Mouse (Mus musculus) embryonic facial prominence, embryonic 11.5 days (tissue): ENCODE results near the gene Scrn1. TPM values are rescaled to one million over a fixed set of nuclear protein-coding genes. Genes with fewer than 3 reads are reported as not detected.

Source experiments
- ATAC-seq: fragments of 200-750 bp; cut with Nextera tagmentation; replicated peaks from 2 replicates; pipeline ENCODE4 v1.8.0; 2017; ENCODE audit warnings: low read depth; ENCODE audit not compliant: insufficient number of reproducible peaks, low FRiP score, low TSS enrichment
- DNase-seq: peaks from one replicate; pipeline ENCODE4 v3.0.0-alpha.2; 2015; ENCODE audit warnings: low spot score
- H3K27ac ChIP-seq: fragments of 300-500 bp; sonication (generic); replicated peaks from 2 replicates; pipeline ENCODE4 v1.5.1; 2014; ENCODE audit warnings: mild to moderate bottlenecking, low read depth, low read length, control low read depth
- H3K27me3 ChIP-seq: fragments of 300-500 bp; sonication (generic); 2 replicates; pipeline ENCODE4 v1.6.1; 2014; ENCODE audit warnings: mild to moderate bottlenecking, low read length, moderate library complexity, mixed read lengths; ENCODE audit not compliant: control insufficient read depth, insufficient read depth
- H3K36me3 ChIP-seq: fragments of 300-500 bp; sonication (generic); replicated peaks from 2 replicates; pipeline ENCODE4 v1.6.1; 2014; ENCODE audit warnings: low read depth, mild to moderate bottlenecking, low read length, moderate library complexity, mixed read lengths; ENCODE audit not compliant: control insufficient read depth, insufficient read depth
- H3K4me1 ChIP-seq: fragments of 300-500 bp; sonication (generic); 2 replicates; pipeline ENCODE4 v1.6.1; 2014; ENCODE audit warnings: low read length, mixed read lengths; ENCODE audit not compliant: control insufficient read depth, insufficient read depth
- H3K4me2 ChIP-seq: fragments of 300-500 bp; sonication (generic); 2 replicates; pipeline ENCODE4 v1.6.1; 2014; ENCODE audit warnings: low read depth, mild to moderate bottlenecking, control low read depth, low read length, moderate library complexity
- H3K4me3 ChIP-seq: fragments of 300-500 bp; sonication (generic); 2 replicates; pipeline ENCODE4 v1.5.1; 2014; ENCODE audit warnings: low read depth, low read length, control low read depth
- H3K9ac ChIP-seq: fragments of 300-500 bp; sonication (generic); replicated peaks from 2 replicates; pipeline ENCODE4 v1.6.1; 2014; ENCODE audit warnings: mild to moderate bottlenecking, control low read depth, low read length
- H3K9me3 ChIP-seq: fragments of 300-500 bp; sonication (generic); replicated peaks from 2 replicates; pipeline ENCODE4 v1.6.1; 2016; ENCODE audit warnings: mild to moderate bottlenecking, low read length, inconsistent platforms, mixed read lengths; ENCODE audit not compliant: control insufficient read depth
- WGBS: fragments of 180-500 bp; shearing (Covaris S2); extraction: QIAGEN DNeasy Blood & Tissue Kit; methylation state at CpG from one replicate; pipeline ENCODE4 v1.1.7; 2014; 5-methylcytosine and 5-hydroxymethylcytosine counted together
- polyA plus RNA-seq: library from polyadenylated mRNA; unstranded; fragments of >200 nt; fragmentation: Nextera tagmentation; extraction: Ambion mirVana; gene quantifications from 2 replicates; pipeline ENCODE4 v1.2.1, GENCODE M21; 2014

Gene Scrn1
- polyA plus RNA-seq, 1 experiment from 2014 or later: 25.4 TPM

DNA sequence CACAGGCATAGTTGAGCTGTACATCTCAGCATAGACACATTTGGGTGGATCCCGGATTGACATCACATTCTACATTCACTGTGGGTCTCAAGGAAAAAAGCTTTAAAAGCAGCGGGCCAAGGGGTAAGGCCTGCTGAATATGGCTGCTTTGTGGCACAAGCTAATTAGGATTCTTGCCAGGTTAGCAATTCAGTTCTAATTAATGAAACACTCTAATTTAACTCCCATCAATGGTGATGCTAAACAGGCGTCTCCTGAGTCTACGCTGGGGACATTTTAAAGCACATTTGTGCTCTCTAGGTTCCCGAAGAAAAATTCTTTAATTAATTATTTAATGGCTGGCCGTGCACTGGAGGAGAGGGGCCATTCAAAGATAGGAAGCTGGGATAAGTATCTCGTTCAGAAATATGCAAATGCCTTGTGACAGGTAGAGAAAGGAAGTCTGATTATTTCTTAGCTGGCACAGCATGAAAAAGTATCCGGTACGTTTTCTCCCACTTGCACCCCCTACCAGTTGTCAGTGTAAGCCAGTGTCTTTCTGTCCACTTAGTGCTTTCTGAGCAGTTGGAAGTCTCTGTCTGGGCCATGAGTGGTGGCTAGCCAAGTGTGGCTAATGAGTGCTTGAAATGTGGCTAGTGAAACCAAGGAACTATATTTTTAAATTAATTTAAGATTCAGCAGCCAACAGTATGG, 13.4 kb downstream of the Scrn1 start:
- H3K27me3 ChIP-seq: no peaks in the 10 kb centered on the region; the same call in 1 of the 2 replicates
- H3K9ac ChIP-seq: no peak overlapping the region
- no peak overlapping the region for H3K27ac ChIP-seq
- no peak overlapping the region for H3K4me3 ChIP-seq
- 62% methylated on average over 9 of the region's 9 CpGs for WGBS
- H3K36me3 ChIP-seq: no peaks in the 10 kb centered on the region
- H3K4me2 ChIP-seq: no peak overlapping the region
- ATAC-seq (no peak), DNase-seq (no peak)
- no peaks in the 10 kb centered on the region for H3K9me3 ChIP-seq
- no peaks in the 10 kb centered on the region for H3K4me1 ChIP-seq

DNA sequence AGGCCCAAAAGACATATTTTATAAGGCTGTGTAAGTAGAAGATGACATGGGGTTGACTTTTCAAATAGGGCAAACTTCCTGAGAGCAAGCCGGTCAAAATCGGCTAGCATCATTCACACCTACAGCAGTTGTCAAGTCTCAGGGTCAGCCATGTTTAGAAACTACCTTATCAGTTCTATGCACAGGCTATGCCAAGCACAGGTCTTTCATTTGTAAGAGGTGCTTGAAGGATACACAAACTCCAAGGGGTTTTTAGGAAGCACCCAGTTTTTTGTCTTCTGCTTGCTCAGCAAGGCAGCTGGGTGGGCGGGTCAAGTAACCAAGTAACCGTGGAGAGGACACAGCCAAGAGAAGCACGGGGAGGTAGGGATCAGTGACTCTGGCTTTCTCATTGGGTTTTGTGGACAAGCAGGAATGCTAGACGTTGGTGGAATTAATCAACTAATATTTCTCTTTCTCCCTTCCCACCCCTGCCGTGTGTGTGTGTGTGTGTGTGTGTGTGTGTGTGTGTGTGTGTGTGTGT, 15.4 kb downstream of the Scrn1 start:
- H3K4me1 ChIP-seq: no peaks in the 10 kb centered on the region
- no peak overlapping the region for H3K4me2 ChIP-seq

DNA sequence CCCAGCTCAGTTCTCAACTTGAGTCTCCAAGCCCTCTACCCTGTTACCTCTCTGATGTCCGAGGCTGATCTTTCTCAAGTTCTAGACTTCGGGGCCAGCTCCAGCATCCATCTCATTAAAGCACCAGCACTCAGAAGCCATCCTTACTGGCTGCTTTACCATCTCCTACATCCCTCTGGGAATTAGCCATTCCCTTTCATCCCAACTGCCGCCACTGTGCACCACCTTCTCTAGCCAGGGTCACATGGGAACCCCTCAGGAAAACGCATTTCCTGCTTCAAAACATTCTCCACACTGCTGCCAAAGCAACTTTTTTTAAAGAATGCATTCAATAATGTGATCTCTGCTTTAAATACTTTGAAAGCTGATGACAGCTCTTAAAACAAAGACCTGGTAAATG, 17.0 kb downstream of the Scrn1 start:
- H3K27ac ChIP-seq: no peak overlapping the region

More for the DNA sequence above, 15.4 kb downstream of the Scrn1 start:
- WGBS: 61% methylated on average over 6 of the region's 7 CpGs
- ATAC-seq: no peak
- no peak for DNase-seq
- Histone ChIP-seq H3K9ac (no peak overlapping the region), H3K27me3 (no peaks in the 10 kb centered on the region; the same call in 1 of the 2 replicates), H3K36me3 (no peaks in the 10 kb centered on the region), H3K27ac (no peak overlapping the region), H3K9me3 (no peaks in the 10 kb centered on the region), H3K4me3 (no peak overlapping the region)

DNA sequence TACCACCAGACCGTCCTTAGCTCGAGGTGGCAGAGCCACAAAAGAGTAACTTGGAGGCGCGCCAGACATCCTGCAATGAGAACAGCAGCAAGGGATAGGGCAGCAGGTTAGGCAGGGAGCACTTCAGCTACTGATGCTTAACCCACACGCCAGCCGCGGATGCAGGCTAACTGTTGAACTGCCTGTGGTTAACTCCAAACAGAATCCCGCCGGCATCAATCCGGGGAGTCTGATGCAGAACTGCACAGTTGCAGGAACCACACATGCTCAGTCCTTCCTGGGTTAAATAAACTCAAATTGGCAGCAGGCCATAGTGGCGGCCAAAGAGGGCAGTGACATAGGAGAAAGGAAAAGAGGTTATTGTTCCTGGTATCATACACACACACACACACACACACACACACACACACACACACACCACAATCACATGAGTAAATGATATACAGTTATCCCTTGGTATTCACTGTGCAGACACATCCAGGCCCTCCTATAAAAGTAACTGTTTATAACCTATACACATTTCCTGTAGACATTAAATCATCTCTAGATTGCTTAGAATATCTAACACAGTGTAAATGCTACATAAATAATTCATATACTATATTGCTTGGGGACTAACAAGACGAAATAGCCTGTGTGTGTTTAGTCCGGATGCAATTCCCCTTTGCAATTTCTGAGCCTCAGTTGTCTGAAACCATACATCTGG, 17.8 kb downstream of the Scrn1 start:
- Histone ChIP-seq H3K36me3 (no peaks in the 10 kb centered on the region), H3K9ac (no peak overlapping the region), H3K27ac (no peak overlapping the region), H3K27me3 (no peaks in the 10 kb centered on the region; the same call in 1 of the 2 replicates), H3K9me3 (no peaks in the 10 kb centered on the region), H3K4me1 (no peaks in the 10 kb centered on the region), H3K4me3 (no peak overlapping the region), H3K4me2 (no peak overlapping the region)
- no peak for ATAC-seq
- 81% methylated on average over 13 of the region's 13 CpGs for WGBS
- no peak for DNase-seq

More for the DNA sequence above, 17.0 kb downstream of the Scrn1 start:
- Histone ChIP-seq H3K27me3 (no peaks in the 10 kb centered on the region; the same call in 1 of the 2 replicates), H3K4me1 (no peaks in the 10 kb centered on the region), H3K9me3 (no peaks in the 10 kb centered on the region), H3K4me3 (no peak overlapping the region), H3K4me2 (no peak overlapping the region), H3K9ac (no peak overlapping the region), H3K36me3 (no peaks in the 10 kb centered on the region)
- 57% methylated on average over 4 of the region's 4 CpGs for WGBS
- ATAC-seq (no peak), DNase-seq (no peak)

DNA sequence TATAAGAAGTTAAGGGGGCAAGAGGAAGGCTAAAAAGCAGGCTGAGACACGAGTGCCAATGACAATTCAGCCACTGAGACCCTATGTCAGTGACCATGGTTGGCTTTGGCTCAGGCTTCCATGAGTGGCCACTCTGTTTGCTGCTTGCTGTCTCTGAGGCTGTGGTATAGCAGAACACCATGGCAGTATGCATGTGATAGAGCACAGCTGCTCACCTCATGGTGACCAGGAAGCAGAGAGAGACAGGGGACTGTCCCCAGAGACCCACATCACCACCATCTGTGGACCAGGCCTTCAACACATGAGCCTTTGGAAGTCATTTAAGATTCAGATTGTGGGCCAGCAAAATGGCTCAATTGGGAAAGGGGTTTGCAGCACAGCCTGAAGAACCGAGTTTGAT, 22.6 kb downstream of the Scrn1 start:
- Histone ChIP-seq H3K9me3 (no peaks in the 10 kb centered on the region), H3K4me2 (no peak overlapping the region), H3K36me3 (no peaks in the 10 kb centered on the region), H3K4me1 (peaks cover 2% of the 10 kb centered on the region; the same call in 1 of the 2 replicates), H3K9ac (no peak overlapping the region), H3K27ac (no peak overlapping the region), H3K27me3 (no peaks in the 10 kb centered on the region; the same call in 1 of the 2 replicates), H3K4me3 (no peak overlapping the region)
- ATAC-seq (no peak), DNase-seq (no peak)
- 77% methylated on average over 2 of the region's 2 CpGs for WGBS

DNA sequence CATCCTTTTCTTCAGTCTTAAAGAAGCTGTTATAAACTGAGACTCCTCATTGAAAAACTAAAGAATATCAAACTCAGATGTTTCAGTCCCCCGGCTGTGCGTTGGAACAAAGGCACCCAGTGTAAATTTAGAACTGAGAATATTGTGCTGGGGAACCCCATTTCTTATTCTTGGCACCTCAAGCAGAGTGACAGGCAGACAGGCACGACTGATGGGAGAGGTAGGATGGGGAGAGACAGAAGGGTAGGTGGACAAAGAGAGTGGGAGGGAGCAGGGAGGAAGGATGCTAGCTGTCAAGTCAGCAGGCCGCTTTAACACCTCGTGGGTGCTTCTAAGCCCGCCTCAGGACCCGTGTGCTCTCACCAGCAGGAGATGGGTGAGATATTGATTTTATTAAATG, 23.5 kb downstream of the Scrn1 start:
- H3K4me1 ChIP-seq: peaks cover 2% of the 10 kb centered on the region; the same call in 1 of the 2 replicates
- DNase-seq: no peak
- no peak overlapping the region for H3K4me3 ChIP-seq
- no peak overlapping the region for H3K9ac ChIP-seq
- WGBS: 81% methylated on average over 7 of the region's 7 CpGs
- H3K9me3 ChIP-seq: no peaks in the 10 kb centered on the region
- H3K27me3 ChIP-seq: no peaks in the 10 kb centered on the region
- ATAC-seq: no peak
- H3K4me2 ChIP-seq: no peak overlapping the region
- H3K36me3 ChIP-seq: no peaks in the 10 kb centered on the region
- no peak overlapping the region for H3K27ac ChIP-seq

DNA sequence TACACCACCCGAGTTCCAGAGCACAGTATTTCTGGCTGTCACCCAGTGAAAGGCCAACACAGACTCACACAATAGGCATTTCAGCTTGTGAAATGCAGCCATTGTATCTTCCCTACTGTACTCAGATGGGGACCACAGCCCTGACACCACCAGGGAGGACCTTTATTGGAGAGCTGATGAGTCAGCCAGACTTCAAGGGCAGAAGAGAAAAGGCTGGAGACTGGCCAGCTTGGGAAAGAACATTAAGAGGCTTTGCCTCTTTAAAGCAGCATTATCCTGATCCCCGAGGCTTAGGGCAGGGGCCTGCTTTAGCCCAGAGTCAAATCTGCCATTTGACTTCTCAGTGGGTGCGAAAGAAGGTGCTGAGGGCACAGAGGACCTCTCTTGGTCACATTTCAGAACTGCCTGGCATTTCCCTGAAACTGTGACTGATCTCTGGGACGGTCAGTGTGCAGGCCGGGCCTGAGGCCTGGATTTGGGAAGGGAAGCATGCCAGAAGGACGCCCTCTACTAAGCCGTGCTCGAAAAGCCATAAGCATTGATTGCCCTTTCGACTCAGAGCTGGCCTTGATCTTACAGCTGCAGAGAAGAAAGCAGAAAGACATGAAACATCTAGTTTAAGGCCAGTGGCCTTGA, 25.9 kb downstream of the Scrn1 start:
- Histone ChIP-seq H3K9ac (no peak overlapping the region), H3K4me3 (no peak overlapping the region), H3K4me2 (no peak overlapping the region), H3K27me3 (no peaks in the 10 kb centered on the region), H3K4me1 (peaks cover 2% of the 10 kb centered on the region; the same call in 1 of the 2 replicates), H3K27ac (no peak overlapping the region), H3K36me3 (no peaks in the 10 kb centered on the region), H3K9me3 (no peaks in the 10 kb centered on the region)
- no peak for ATAC-seq
- WGBS: 64% methylated on average over 9 of the region's 9 CpGs
- DNase-seq: no peak
